Mouse (Mus musculus) cortical plate, adult 2 months (tissue): ENCODE measurements around the gene Hoxa9. TPM values are rescaled to one million over a fixed set of nuclear protein-coding genes. Genes with fewer than 3 reads are reported as not detected.

ENCODE experiments used
- H3K27ac ChIP-seq: fragments of 200-500 bp; 2 replicates; pipeline ENCODE4 v1.5.1; 2012; ENCODE audit warnings: low read length, control low read depth, inconsistent platforms; ENCODE audit not compliant: insufficient read depth
- H3K4me1 ChIP-seq: fragments of 200-500 bp; 2 replicates; pipeline ENCODE4 v1.6.1; 2011; ENCODE audit warnings: low read length; ENCODE audit not compliant: control insufficient read depth, insufficient read depth
- H3K4me3 ChIP-seq: fragments of 200-500 bp; 2 replicates; pipeline ENCODE4 v1.5.1; 2011; ENCODE audit warnings: mild to moderate bottlenecking, low read length, control low read depth; ENCODE audit not compliant: insufficient read depth
- CTCF ChIP-seq: fragments of 200-500 bp; IDR thresholded peaks from 2 replicates; pipeline ENCODE4 v1.5.1; 2011; ENCODE audit warnings: mild to moderate bottlenecking, control low read depth, low read length; ENCODE audit not compliant: insufficient read depth; ENCODE audit errors: extremely low read depth
- POLR2A ChIP-seq: fragments of 200-500 bp; IDR thresholded peaks from 2 replicates; pipeline ENCODE4 v1.6.1; 2011; ENCODE audit warnings: mild to moderate bottlenecking, low read length, control low read depth; ENCODE audit not compliant: insufficient read depth; ENCODE audit errors: extremely low read depth
- polyA plus RNA-seq: library from polyadenylated mRNA; depleted of rRNA; stranded (reverse); fragments of >200 nt; gene quantifications from 2 replicates; pipeline ENCODE4 v1.2.3, GENCODE M21; 2012

The Hoxa9 gene
- polyA plus RNA-seq, 1 experiment, result not detected

DNA sequence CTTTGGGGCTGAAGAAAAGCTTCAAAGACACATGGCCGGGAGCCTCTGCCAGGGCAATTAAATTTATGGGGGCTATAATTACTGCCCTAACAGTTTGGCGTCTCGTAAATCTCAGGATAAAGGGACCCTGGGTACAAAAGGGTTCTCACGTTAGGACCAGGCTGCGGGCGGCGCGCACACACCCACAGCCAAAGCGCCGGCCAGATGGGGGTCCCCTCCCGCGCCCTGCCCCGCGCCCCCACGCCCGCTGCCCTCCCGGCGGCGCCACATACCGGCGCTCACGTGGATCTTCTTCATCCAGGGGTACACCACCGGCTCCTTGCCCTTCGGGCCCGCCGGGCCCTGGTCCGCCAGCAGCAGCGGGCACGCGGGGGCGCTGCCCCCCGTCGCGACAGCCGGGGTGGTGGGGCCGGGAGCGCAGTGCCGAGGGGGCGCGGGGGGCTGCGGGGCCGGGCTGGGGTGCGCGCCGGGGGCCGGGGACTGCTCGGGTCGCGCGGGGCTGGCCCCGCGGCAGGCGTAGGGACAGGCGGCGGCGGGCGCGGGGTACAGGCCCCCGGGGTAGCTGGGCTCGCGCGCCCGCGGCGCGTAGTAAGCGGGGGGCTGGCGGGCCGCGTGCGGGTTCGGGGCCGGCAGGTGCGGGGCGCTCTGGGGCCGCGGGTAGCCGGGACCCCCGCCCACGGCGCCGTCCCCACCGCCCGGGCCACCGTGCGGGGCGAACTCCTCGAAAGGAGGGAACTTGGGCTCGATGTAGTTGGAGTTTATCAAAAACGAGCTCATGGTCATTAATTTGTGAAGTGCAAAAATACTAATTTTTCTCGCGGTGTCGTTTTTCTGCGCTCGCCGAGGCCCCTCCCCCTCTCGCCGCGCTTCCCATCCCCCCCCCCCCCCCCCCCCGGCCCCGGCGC, 39.7 kb downstream of the Hoxa9 start, which contains the start of gene Hoxa4:
TSS of gene Hoxa4 (minus strand) at position 848 of the 905 bp plus-strand sequence.
- H3K4me1 ChIP-seq, result no peaks in the 10 kb centered on the region
- no peak within 1 kb of the TSS for H3K27ac ChIP-seq
- no peak within 1 kb of the TSS for H3K4me3 ChIP-seq
- TF ChIP-seq POLR2A, result no peak
- no peak for TF ChIP-seq CTCF

DNA sequence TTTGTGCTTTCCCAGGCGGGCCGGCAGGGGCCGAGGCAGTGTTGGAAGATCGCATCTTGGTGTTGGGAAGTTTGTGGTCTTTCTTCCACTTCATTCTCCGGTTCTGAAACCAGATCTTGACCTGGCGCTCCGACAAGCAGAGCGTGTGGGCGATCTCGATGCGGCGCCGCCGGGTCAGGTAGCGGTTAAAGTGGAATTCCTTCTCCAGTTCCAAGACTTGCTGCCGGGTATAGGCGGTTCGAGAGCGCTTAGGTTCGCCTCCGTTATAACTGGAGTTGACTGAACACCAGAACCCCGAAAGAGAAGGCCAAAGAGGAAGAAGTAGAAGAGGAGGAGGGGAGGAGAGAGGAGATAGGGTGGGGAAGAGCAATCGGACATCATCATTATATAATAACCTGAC, 40.5 kb downstream of the Hoxa9 start:
- H3K4me1 ChIP-seq, result no peaks in the 10 kb centered on the region
- H3K27ac ChIP-seq, result no peak overlapping the region
- TF ChIP-seq CTCF, result no peak
- no peak for TF ChIP-seq POLR2A
- H3K4me3 ChIP-seq, result no peak overlapping the region

DNA sequence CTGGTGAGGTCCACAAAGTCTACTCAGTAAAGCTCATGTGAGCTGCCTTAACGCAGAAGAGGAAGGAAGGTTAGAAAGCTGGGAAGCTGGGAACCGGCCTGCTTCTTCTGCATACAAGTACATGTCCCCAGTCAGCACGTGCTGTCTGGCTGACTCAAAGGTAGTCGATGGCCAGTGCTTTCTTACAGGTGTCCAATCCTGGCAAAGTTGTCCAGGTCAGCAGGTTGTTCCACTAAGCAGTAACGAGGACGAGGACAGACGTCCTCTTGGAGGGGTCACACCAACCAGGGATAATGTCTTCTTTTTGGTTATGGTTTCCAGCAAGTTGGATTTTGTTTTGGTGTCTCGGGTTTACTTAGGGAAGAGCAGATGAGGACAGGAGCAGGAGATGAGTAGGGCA, 41.0 kb downstream of the Hoxa9 start:
- Histone ChIP-seq H3K4me1 (no peaks in the 10 kb centered on the region), H3K27ac (no peak overlapping the region), H3K4me3 (no peak overlapping the region)

DNA sequence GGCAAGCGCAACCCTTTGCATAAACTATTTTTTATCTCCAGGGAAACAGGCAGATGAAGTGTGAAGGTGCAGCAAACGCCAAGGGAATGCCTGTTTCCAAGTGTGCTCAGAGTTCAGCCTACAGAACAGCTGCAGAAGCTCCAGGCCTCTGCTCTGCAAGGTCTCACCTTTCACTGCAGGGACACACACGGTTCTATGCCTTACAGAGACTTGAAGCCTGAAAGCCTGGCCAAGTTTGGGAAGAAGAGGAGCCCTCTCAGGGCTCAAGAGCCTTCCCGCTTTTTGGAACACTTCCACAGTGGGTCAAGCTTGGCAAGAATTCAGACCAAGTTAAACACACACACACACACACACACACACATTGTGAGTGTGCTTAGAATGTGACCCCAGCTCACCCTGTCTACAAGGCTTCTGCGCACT, 41.7 kb downstream of the Hoxa9 start:
- Histone ChIP-seq H3K4me3 (no peak overlapping the region), H3K4me1 (no peaks in the 10 kb centered on the region), H3K27ac (no peak overlapping the region)
- TF ChIP-seq CTCF, result no peak
- no peak for TF ChIP-seq POLR2A

More for the DNA sequence above, 41.0 kb downstream of the Hoxa9 start:
- TF ChIP-seq CTCF (no peak), POLR2A (no peak)

DNA sequence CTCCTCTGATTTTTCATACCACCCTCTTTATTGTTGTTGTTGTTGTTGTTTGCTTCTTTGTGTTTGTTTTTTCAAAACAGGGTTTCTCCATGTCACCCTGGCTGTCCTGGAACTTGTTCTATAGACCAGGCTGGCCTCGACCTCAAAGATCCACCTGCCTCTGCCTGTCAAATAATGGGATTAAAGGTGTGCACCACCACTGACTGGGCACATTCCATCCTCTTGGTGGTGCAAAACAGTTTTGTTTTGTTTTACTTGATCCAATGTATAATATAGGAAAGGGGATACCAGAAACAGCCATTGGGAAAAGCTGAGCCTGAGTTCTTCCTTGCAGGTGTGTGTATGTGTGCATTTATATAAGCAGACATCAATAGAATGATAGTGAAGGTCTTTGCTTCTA, 44.4 kb downstream of the Hoxa9 start:
- TF ChIP-seq CTCF (no peak), POLR2A (no peak)
- Histone ChIP-seq H3K4me1 (no peaks in the 10 kb centered on the region), H3K27ac (no peak overlapping the region), H3K4me3 (no peak overlapping the region)

DNA sequence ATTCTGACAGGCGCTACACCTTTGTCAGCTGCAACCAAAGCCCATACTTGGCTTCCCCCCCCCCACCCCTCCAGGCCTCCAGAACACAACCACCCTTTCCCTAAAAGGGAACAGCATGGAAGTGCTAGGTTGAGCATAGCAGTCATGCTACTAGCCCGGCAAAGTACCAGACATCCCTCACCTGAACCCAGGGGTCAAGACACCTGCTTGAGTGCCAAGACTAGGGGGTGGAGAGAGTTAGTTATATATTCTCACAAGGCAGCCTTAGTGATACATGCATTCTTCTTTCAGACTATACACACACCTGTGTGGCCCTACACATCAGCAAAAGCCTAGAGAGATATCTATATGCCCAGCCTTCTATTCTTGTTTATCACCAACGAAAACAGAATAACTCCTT, 45.1 kb downstream of the Hoxa9 start:
- Histone ChIP-seq H3K27ac (no peak overlapping the region), H3K4me3 (no peak overlapping the region), H3K4me1 (no peaks in the 10 kb centered on the region)
- no peak for TF ChIP-seq CTCF
- no peak for TF ChIP-seq POLR2A

DNA sequence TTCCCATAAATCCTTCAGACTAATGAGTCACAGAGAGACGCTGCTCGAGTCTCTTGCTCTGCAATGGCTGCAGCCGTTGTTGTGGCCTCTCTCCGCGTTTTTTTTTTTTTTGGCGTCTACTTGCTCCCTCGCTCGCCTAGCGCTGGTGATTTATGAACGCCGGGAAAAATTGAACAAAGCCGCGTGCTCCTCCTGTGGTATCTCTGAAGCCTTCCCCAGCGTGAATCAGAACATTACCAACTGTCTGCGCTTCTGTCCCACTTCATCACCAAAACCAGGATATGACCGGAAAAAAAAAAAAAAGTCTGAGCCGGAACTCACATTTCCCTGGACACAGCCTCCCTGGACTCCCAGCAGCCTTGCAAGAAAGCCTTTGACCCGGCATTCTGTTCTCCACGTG, 45.7 kb downstream of the Hoxa9 start:
- Histone ChIP-seq H3K4me1 (no peaks in the 10 kb centered on the region), H3K4me3 (no peak overlapping the region), H3K27ac (no peak overlapping the region)
- no peak for TF ChIP-seq CTCF
- TF ChIP-seq POLR2A, result no peak

DNA sequence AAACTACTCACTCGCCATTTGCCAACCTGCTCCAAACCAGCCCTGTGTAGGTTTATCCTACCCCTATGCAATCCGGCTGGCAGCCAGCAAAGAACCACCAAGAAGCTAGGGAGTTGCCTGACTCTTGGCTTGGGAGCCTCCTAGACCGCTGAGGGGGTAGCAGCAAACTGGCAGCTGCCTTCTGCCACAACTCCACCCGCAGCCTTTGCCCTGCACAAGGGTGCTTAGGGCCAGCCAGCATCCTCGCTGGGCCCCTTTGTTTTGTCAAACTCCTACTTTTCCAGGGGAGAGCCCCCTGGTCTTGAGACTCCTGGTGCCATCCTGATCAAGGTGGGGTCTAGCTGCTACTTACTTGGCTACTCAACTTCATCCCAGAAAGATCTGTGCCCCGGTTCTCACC, 46.2 kb downstream of the Hoxa9 start:
- no peak overlapping the region for H3K4me3 ChIP-seq
- TF ChIP-seq POLR2A, result no peak
- TF ChIP-seq CTCF, result no peak
- no peaks in the 10 kb centered on the region for H3K4me1 ChIP-seq
- no peak overlapping the region for H3K27ac ChIP-seq

DNA sequence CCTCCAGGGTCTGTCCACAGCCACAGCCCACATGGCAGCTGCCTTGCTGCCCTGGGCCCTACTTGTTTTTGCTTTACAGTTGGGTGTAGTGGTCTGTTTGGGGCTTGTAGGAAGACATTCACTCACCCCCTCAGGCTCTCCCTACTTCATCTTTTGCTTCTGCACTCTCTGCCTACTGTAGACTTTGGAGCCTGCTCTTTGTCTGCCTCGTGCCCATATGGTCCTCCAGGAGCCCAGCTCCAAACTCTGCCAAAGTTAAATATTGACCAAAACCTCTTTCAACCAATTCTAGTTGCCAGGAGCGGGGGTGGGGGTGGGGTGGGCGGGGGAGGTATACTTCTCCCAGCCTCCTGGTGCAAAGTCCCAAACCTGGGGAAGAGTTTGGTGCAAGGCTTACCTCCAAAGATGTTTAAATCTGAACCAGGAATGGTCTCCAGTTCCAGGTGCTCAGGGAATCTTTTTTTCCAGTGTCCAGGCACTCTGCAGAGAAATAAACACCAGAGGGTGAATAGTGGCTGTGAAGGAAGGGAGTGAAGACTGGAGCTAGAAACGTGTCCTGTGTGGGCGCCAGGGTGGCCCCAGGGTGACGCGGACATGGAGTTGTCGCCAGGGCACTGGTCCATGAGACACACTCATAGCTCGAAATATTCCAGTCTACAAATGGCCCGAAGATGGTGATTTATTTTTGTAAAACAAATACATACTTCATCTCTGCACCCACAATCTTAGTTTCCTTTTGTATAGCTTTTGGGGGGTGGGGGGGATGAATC, 47.4 kb downstream of the Hoxa9 start:
- no peak overlapping the region for H3K4me3 ChIP-seq
- TF ChIP-seq POLR2A (no peak), CTCF (no peak)
- no peak overlapping the region for H3K27ac ChIP-seq

DNA sequence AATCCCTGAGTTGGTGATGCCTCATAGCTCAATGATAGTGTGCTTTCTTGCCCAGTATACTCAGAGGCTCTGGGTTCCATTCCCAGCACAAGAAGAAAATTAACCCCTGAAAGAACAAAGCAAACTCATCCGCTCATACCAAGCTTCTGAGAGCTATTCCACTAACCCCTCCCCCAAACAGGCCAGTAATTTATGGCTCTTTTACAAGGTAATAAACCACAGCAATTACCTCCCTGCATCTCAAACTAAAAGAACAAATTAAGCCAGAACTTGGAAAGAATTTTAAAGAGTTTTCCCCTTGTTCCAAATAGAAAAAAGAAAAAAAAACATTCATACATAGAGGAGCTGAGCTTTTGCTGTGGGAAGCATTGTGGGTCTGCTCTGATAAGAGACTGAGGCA, 48.1 kb downstream of the Hoxa9 start:
- Histone ChIP-seq H3K4me1 (no peaks in the 10 kb centered on the region), H3K4me3 (no peak overlapping the region), H3K27ac (no peak overlapping the region)
- TF ChIP-seq POLR2A, result no peak
- TF ChIP-seq CTCF, result no peak

More for the DNA sequence above, 47.4 kb downstream of the Hoxa9 start:
- no peaks in the 10 kb centered on the region for H3K4me1 ChIP-seq
